Mouse (Mus musculus) adrenal gland, postnatal 14 days (tissue): ENCODE results near the gene Rubcnl. TPM values are rescaled to one million over a fixed set of nuclear protein-coding genes. Genes with fewer than 3 reads are reported as not detected.

Experiments
- DNase-seq: peaks from one replicate; pipeline ENCODE4 v3.0.0; 2021; ENCODE audit warnings: mixed read lengths
- total RNA-seq: library from RNA; stranded (reverse); gene quantifications from 2 replicates; pipeline ENCODE4 v1.2.3, GENCODE M21; 2021

Gene Rubcnl
- total RNA-seq, 1 experiment from 2014 or later: 0.93 TPM

GRCm38 (mm10) chr14:75017877-75018825 lies 2.3 kb downstream of the Rubcnl start:
- no peak for DNase-seq

GRCm38 (mm10) chr14:75018829-75019228 lies 3.0 kb downstream of the Rubcnl start:
- DNase-seq: no peak

GRCm38 (mm10) chr14:75020581-75021253 lies 4.9 kb downstream of the Rubcnl start:
- DNase-seq: no peak

- peak; percentile 12 for DNase-seq
Observed at GRCm38 (mm10) chr14:75022522-75022921, 6.7 kb downstream of the Rubcnl start.

- peak; percentile 18 for DNase-seq
Observed at GRCm38 (mm10) chr14:75024793-75025710, 9.2 kb downstream of the Rubcnl start.

- no peak for DNase-seq
Observed at GRCm38 (mm10) chr14:75030764-75031163, 14.9 kb downstream of the Rubcnl start.

GRCm38 (mm10) chr14:75031999-75032575 lies 16.3 kb downstream of the Rubcnl start:
- DNase-seq: no peak

GRCm38 (mm10) chr14:75032742-75033141 lies 16.9 kb downstream of the Rubcnl start:
- DNase-seq: no peak

GRCm38 (mm10) chr14:75034240-75034639 lies 18.4 kb downstream of the Rubcnl start:
- DNase-seq: peak; percentile 25

GRCm38 (mm10) chr14:75035431-75035830 lies 19.6 kb downstream of the Rubcnl start:
- no peak for DNase-seq

- DNase-seq: peak; percentile 8
Observed at GRCm38 (mm10) chr14:75045184-75045583, 29.4 kb downstream of the Rubcnl start.

GRCm38 (mm10) chr14:75052451-75052850 lies 36.6 kb downstream of the Rubcnl start:
- no peak for DNase-seq

GRCm38 (mm10) chr14:75054455-75055343 lies 38.9 kb downstream of the Rubcnl start:
- no peak for DNase-seq

- peak; percentile 6 for DNase-seq
Observed at GRCm38 (mm10) chr14:75056861-75057431, 41.1 kb downstream of the Rubcnl start.

- peak; percentile 44 for DNase-seq
Observed at GRCm38 (mm10) chr14:75060562-75060961, 44.7 kb downstream of the Rubcnl start.

- no peak for DNase-seq
Observed at GRCm38 (mm10) chr14:75063936-75064335, 48.1 kb downstream of the Rubcnl start.

GRCm38 (mm10) chr14:75064520-75064919 lies 48.7 kb downstream of the Rubcnl start:
- peak; percentile 4 for DNase-seq

GRCm38 (mm10) chr14:75065211-75065610 lies 49.4 kb downstream of the Rubcnl start:
- no peak for DNase-seq

GRCm38 (mm10) chr14:75068430-75069112 lies 52.7 kb downstream of the Rubcnl start:
- peak; percentile 6 for DNase-seq
